Mouse (Mus musculus): ENCODE measurements at regions not wholly inside any gene's neighbourhood (a gene's known extent, or its start where the extent isn't known, plus 50 kb on each side); places are given as distances from the start of the nearest gene placed in this dataset.

DNA sequence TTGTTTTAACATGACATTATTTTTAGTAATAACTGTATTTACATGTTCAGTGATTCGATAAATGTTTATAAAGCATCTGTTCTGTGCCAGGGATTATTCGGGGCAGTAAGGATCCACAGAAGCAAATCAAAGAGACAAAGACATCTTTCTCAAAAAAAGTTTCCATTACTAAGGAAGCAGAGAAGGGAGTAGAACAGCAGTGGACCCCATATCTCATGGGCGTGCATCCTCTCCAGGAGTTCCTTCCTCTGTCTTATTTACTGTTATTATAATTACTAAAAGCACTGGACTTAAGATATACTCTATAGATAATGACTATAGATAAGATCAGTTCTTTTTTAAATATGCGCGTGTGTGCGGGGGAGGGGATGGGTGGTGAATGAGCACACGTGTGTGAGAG is 87.5 kb upstream of the Kitl start:
- Histone ChIP-seq H3K9me3 (0 out of 2 replicates have a peak, but pooled peaks cover 4% of the 10 kb centered on the region), H3K36me3 (replicated peaks; ENCODE audit: low read length) (no peaks in the 10 kb centered on the region), H3K4me3 (replicated peaks) (no peak overlapping the region), H3K27me3 (replicated peaks) (no peaks in the 10 kb centered on the region), H3K4me1 (no peaks in the 10 kb centered on the region)
- TF ChIP-seq GATA1 (IDR thresholded peaks at IDR 0.05; ENCODE audit: borderline replicate concordance, low read length) (no peak), FLI1 (IDR thresholded peaks at IDR 0.05; ENCODE audit: low read length) (no peak)

DNA sequence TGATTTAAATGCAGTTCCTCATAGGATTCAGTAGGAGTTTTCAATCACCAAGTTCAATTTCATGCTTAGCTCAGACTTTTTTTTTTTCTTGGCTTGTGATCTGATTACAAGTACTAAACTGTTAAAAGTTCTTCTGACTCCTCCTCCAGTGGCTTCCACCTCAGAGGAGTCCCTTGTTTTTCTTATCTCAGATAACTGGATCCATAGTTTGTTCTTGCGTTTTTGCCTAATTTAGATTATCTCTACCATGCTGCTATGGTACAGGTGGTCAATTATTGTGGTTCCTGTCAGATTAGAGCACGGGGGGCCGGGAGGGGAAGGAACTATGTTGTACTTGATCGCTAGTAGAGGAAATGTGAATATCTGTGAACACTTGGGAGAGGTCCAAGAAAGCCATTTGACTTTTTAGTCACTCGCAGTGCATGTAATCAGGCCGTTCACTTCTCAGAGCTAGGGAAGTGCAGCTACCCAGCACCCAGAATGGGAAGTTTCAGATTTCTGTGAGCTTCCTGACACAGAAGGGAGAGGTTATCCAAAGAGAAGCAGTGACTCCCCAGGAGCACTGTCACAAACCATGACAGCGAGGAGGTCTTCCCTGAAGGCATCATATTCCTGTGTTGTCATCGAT is 89.0 kb upstream of the Kitl start:
- H3K9me3 ChIP-seq, result 0 out of 2 replicates have a peak, but pooled peaks cover 4% of the 10 kb centered on the region
- no peaks in the 10 kb centered on the region for H3K36me3 ChIP-seq (replicated peaks; ENCODE audit: low read length)
- no peaks in the 10 kb centered on the region for H3K27me3 ChIP-seq (replicated peaks)
- TF ChIP-seq FLI1 (IDR thresholded peaks at IDR 0.05; ENCODE audit: low read length), result no peak
- no peak for TF ChIP-seq GATA1 (IDR thresholded peaks at IDR 0.05; ENCODE audit: borderline replicate concordance, low read length)
- H3K4me1 ChIP-seq, result no peaks in the 10 kb centered on the region
- no peak overlapping the region for H3K4me3 ChIP-seq (replicated peaks)

DNA sequence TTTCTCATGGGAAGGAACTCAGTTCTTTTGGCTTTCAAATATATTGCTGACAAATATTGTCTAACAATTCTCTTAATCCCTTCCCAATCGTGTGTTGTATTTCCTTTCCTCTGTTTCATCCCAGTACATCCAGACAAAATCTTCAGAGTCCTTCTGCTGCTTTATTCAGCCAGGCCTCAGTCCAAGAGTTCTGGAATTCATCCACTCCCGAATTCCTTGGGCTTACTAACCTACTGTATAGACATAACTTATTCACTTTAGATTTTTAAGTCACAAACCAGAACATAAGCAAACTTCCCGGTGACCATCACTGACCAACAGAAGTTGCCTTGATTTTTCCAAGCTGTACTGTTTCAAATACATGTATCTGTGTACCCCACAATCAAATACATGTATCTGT is 90.9 kb upstream of the Kitl start:
- H3K4me1 ChIP-seq, result no peaks in the 10 kb centered on the region
- no peak for TF ChIP-seq FLI1 (IDR thresholded peaks at IDR 0.05; ENCODE audit: low read length)
- H3K4me3 ChIP-seq (replicated peaks), result no peak overlapping the region
- no peaks in the 10 kb centered on the region for H3K27me3 ChIP-seq (replicated peaks)
- no peaks in the 10 kb centered on the region for H3K36me3 ChIP-seq (replicated peaks; ENCODE audit: low read length)
- H3K9me3 ChIP-seq, result 0 out of 2 replicates have a peak, but pooled peaks cover under 1% of the 10 kb centered on the region

DNA sequence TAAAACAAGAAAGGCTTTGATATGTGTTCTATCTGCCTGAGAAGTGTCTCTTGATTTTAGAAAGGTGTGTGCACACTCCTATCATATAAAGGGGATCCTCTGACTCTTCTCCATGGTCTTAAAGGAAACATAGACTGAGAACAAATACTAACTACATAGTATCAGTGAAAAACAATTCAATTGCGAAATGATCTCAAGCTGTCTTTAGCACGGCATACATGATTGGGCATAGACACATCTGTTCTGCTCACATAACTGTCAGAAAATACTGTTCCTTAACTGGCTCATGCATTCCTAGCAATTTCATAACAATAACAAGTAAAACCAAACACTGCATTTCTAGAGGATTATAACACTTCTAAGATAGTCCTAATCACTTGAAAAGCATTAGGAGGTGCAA is 95.5 kb upstream of the Kitl start:
- no peaks in the 10 kb centered on the region for H3K36me3 ChIP-seq (replicated peaks; ENCODE audit: low read length)
- no peaks in the 10 kb centered on the region for H3K27me3 ChIP-seq (replicated peaks)
- no peaks in the 10 kb centered on the region for H3K9me3 ChIP-seq
- TF ChIP-seq FLI1 (IDR thresholded peaks at IDR 0.05; ENCODE audit: low read length) (no peak), GATA1 (IDR thresholded peaks at IDR 0.05; ENCODE audit: borderline replicate concordance, low read length) (no peak)
- H3K4me1 ChIP-seq, result no peaks in the 10 kb centered on the region
- H3K4me3 ChIP-seq (replicated peaks), result no peak overlapping the region

DNA sequence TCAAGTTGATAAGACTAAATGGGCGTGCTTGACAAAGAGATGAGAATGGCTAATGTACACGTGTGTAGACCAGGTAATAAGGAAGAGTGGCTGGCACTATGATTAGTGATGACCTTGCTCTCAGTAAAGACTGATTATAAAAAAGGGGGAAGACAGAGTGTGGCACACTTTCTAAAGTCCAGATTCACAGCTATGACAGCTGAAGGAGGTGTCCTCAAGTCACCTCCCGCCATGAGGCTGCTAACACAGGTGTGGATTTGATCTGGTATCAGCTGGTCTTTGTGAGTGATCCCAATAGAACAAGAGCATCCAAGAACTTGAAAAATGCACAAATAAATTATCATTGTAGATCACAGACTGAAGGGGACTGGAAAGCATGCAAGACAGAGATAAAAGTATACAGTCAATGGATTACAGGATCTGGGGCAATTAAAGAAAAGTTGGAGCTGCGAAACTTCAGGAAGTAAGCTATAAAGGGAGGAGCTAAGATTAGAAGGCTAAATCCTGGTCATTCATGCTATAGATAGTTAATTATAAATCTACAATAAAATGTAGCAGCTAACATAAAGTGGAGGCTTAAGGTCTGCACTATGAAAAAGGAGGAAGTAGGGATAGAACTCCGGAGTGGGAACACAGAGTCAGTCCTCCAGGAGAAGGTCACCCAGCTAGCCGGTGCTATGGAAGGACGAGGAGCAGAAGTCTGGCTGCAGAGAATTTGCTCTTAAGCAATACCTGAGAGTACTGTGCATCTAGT is 96.7 kb upstream of the Kitl start:
- Histone ChIP-seq H3K4me1 (no peaks in the 10 kb centered on the region), H3K36me3 (replicated peaks; ENCODE audit: low read length) (no peaks in the 10 kb centered on the region), H3K27me3 (replicated peaks) (no peaks in the 10 kb centered on the region), H3K4me3 (replicated peaks) (no peak overlapping the region), H3K9me3 (no peaks in the 10 kb centered on the region)
- TF ChIP-seq FLI1 (IDR thresholded peaks at IDR 0.05; ENCODE audit: low read length) (no peak), GATA1 (IDR thresholded peaks at IDR 0.05; ENCODE audit: borderline replicate concordance, low read length) (no peak)

DNA sequence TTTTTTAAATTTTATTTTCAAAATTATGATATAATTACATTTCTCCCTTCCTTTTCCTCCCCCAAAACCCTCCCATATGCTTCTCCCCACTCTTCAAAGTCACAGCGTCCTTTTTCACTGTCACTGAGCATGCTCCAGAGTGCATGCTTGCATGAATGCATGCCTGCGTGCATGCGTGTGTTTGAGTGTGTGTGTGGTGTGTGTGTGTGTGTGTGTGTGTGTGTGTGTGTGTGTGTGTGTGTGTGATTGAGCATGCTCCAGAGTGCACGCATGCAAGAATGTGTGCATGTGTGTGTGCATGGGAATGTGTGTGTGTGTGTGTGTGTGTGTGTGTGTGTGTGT is 101.6 kb upstream of the Kitl start:
- TF ChIP-seq FLI1 (IDR thresholded peaks at IDR 0.05; ENCODE audit: low read length), result no peak
- no peaks in the 10 kb centered on the region for H3K9me3 ChIP-seq
- H3K36me3 ChIP-seq (replicated peaks; ENCODE audit: low read length), result no peaks in the 10 kb centered on the region
- H3K4me3 ChIP-seq (replicated peaks), result no peak overlapping the region
- no peaks in the 10 kb centered on the region for H3K27me3 ChIP-seq (replicated peaks)
- H3K4me1 ChIP-seq, result 0 out of 2 replicates have a peak, but pooled peaks cover 3% of the 10 kb centered on the region

DNA sequence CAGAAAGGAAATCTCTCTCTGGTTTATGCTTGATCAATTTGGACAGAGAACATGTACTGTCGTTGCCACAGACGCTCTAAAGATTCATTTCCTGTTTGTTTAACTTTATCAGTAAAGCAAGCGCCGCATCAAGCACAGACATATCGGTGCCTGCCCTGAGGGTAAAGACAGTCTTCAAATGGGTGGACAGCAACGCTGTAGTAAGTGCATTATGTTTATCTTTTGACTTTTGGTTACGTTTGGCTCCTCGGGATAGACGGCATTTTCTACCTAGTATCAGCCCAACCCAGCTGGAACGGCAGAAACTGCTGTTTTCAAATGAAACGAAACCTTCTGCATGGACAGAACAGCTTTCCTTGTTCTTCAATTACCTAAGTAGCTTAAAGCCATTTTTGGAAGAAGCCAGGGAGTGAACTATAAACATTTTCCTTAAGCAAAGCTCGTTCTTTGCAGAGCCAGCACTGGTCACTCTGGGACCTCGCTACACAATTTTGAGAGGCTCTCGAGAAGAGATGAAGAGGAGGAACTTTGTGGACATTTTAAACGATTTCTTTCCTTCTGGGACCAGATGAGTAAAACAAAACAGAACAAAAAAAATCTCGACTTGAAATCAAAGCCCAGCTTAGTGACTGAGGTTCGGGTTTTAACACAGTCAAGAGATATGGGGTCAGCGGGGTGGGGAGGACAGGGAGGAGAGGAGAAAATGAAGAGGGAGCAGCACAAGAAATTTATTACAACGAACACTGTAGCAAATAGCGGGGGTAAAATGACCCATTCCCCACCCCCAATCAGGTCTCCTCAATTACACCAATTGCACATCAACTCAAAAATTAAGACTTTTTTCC is 102.2 kb upstream of the Kitl start:
- Histone ChIP-seq H3K4me3 (replicated peaks) (peak overlapping the region; percentile 38), H3K4me1 (0 out of 2 replicates have a peak, but pooled peaks cover 3% of the 10 kb centered on the region), H3K27me3 (replicated peaks) (no peaks in the 10 kb centered on the region), H3K9me3 (no peaks in the 10 kb centered on the region), H3K36me3 (replicated peaks; ENCODE audit: low read length) (no peaks in the 10 kb centered on the region)
- TF ChIP-seq FLI1 (IDR thresholded peaks at IDR 0.05; ENCODE audit: low read length) (no peak), GATA1 (IDR thresholded peaks at IDR 0.05; ENCODE audit: borderline replicate concordance, low read length) (no peak)

DNA sequence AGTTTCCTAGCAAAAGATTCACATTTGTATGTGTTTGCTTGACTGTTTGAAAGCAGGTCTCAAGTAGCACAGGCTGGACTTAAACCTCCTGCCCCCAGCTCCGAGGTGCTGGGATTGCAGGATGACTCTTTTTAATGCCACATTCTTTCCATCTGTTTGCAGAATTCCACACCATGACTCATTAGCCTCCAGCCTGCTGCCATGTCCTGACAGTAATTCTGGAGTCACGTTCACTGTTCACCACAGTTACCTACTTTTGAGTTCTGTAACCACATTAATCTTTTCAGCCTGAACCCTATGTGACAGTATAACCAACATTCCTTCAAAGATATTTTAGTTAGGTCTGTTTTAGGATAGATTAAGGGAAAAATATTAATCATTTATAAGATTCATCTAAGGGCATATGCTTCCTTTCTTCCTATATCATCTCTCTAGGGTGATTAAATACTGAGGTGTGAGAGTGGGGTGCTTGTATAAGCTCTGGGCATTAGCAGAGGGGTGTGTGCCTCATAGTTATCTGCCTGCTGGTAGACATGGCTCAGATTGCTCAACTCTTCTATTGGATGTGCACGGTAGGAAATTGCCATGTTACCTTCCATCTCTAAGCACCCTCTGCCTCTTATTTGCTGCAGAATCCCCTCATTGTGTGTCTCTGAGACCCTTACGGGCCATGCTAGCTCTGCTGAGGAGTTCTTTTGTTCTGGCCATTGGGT is 105.3 kb upstream of the Kitl start:
- Histone ChIP-seq H3K27me3 (replicated peaks) (no peaks in the 10 kb centered on the region), H3K36me3 (replicated peaks; ENCODE audit: low read length) (no peaks in the 10 kb centered on the region), H3K4me3 (replicated peaks) (no peak overlapping the region), H3K9me3 (no peaks in the 10 kb centered on the region), H3K4me1 (0 out of 2 replicates have a peak, but pooled peaks cover 3% of the 10 kb centered on the region)
- TF ChIP-seq GATA1 (IDR thresholded peaks at IDR 0.05; ENCODE audit: borderline replicate concordance, low read length) (no peak), FLI1 (IDR thresholded peaks at IDR 0.05; ENCODE audit: low read length) (no peak)

DNA sequence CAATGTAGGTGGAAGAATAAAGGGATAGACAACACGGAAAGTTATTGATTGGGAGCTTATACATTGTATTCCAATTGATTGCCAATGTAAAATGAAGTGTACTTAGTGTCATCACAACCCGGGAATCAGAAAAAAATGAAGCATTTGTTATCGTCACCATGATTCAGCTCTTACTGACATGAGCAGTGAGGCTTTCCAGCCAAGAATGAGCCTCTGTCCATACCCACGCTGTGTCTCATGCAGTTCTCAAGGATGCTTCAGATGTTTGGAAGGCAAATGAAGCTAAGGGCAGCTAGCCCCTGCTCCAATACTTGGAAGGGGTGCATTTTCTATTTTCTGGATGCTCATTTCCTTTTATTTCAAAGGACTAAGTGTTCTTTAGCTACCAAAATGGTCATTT is 107.4 kb upstream of the Kitl start:
- Histone ChIP-seq H3K4me1 (0 out of 2 replicates have a peak, but pooled peaks cover 2% of the 10 kb centered on the region), H3K9me3 (no peaks in the 10 kb centered on the region), H3K4me3 (replicated peaks) (no peak overlapping the region), H3K27me3 (replicated peaks) (no peaks in the 10 kb centered on the region), H3K36me3 (replicated peaks; ENCODE audit: low read length) (no peaks in the 10 kb centered on the region)
- TF ChIP-seq FLI1 (IDR thresholded peaks at IDR 0.05; ENCODE audit: low read length), result no peak
- TF ChIP-seq GATA1 (IDR thresholded peaks at IDR 0.05; ENCODE audit: borderline replicate concordance, low read length), result no peak

Data from megakaryocyte, embryonic 14.5 days (primary cell).